Mouse (Mus musculus) hindbrain, postnatal 0 days (tissue): ENCODE results near the gene Rps15. TPM values are rescaled to one million over a fixed set of nuclear protein-coding genes. Genes with fewer than 3 reads are reported as not detected.

Experiments used
- ATAC-seq: fragments of 200-750 bp; cut with Nextera tagmentation; 2 replicates; pipeline ENCODE4 v1.8.0; 2017; ENCODE audit warnings: mild to moderate bottlenecking, moderate TSS enrichment, moderate library complexity
- DNase-seq: peaks from one replicate; pipeline ENCODE4 v3.0.0-alpha.2; 2015; ENCODE audit warnings: low spot score
- H3K27ac ChIP-seq: fragments of 300-500 bp; sonication (generic); 2 replicates; pipeline ENCODE4 v1.5.1; 2014; ENCODE audit warnings: mild to moderate bottlenecking
- H3K27me3 ChIP-seq: fragments of 300-500 bp; sonication (generic); 2 replicates; pipeline ENCODE4 v1.6.1; 2014; ENCODE audit warnings: low read length, mixed read lengths; ENCODE audit not compliant: insufficient read depth
- H3K36me3 ChIP-seq: fragments of 300-500 bp; sonication (generic); 2 replicates; pipeline ENCODE4 v1.6.1; 2014; ENCODE audit warnings: low read length, mixed read lengths; ENCODE audit not compliant: insufficient read depth
- H3K4me1 ChIP-seq: fragments of 300-500 bp; sonication (generic); 2 replicates; pipeline ENCODE4 v1.6.1; 2014; ENCODE audit warnings: antibody characterized with exemption, low read length, mixed read lengths; ENCODE audit not compliant: insufficient read depth
- H3K4me2 ChIP-seq: fragments of 300-500 bp; sonication (generic); 2 replicates; pipeline ENCODE4 v1.6.1; 2014; ENCODE audit warnings: low read depth, mild to moderate bottlenecking, low read length, moderate library complexity, mixed read lengths
- H3K4me3 ChIP-seq: fragments of 300-500 bp; sonication (generic); 2 replicates; pipeline ENCODE4 v1.5.1; 2014; ENCODE audit warnings: low read length
- H3K9ac ChIP-seq: fragments of 300-500 bp; sonication (generic); replicated peaks from 2 replicates; pipeline ENCODE4 v1.6.1; 2014; ENCODE audit warnings: mild to moderate bottlenecking, low read length, moderate library complexity, mixed read lengths
- H3K9me3 ChIP-seq: fragments of 300-500 bp; sonication (generic); 2 replicates; pipeline ENCODE4 v1.6.1; 2016; ENCODE audit warnings: low read length, mixed read lengths
- CTCF ChIP-seq: IDR thresholded peaks from 2 replicates; pipeline ENCODE4 v1.5.1; 2016; ENCODE audit warnings: antibody characterized with exemption, control low read depth, low read depth
- WGBS: fragments of 180-500 bp; shearing (Covaris S2); extraction: QIAGEN DNeasy Blood & Tissue Kit; methylation state at CpG from one replicate; pipeline ENCODE4 v1.1.7; 2014; 5-methylcytosine and 5-hydroxymethylcytosine counted together
- polyA plus RNA-seq: library from polyadenylated mRNA; unstranded; fragments of >200 nt; fragmentation: Nextera tagmentation; extraction: Ambion mirVana; gene quantifications from 2 replicates; pipeline ENCODE4 v1.2.1, GENCODE M21; 2015
- total RNA-seq: library from RNA; depleted of rRNA; stranded (reverse); fragments of >200 nt; gene quantifications from 2 replicates; pipeline ENCODE4 v1.2.3, GENCODE M21; 2014

The Rps15 gene
- total and polyA plus RNA-seq, 2 experiments from 2014 or later = 676 to 1,031 TPM

DNA sequence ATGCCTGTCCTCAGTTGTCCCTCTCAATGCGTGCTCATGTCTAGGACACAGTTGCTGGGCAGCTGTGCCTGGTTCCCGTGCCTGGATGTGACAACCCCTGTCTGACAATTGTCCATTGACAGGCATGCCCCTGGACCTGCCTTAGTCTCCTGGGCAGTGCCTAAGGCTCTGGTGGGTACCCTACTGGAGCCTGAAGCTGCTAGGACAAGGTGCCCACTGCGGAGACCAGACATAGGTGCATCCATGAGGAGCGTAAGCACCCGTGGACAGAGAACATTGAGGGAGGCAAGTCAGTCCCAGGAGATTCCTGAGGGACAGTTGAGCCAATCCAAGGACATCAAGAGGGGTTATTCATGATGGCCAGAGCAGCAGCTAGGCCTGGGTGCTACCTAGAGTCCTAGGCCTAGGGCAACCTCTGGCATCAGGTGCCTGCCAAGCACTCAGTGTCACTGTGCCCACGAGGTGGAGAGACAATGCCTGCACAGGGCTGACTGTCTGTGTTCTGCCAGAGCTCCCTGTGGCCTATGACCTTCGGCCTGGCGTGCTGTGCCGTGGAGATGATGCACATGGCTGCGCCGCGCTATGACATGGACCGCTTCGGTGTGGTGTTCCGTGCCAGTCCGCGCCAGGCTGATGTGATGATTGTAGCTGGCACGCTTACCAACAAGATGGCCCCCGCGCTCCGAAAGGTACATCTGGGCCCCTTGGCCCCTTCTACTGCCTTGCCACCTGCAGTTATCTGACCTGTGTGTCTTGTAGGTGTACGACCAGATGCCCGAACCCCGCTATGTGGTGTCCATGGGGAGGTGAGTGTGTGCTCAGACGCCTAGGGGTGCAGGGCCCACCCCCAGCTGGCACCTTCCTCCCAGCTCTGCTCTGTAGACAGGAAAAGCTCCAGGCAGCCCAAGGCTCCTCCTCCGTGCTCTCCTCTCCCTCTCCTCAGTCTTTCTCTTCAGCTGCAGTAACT, 37.6 kb upstream of the Rps15 start:
- Histone ChIP-seq H3K9ac (no peak overlapping the region), H3K4me1 (peaks cover 15% of the 10 kb centered on the region), H3K4me3 (no peak overlapping the region), H3K4me2 (no peak overlapping the region), H3K27me3 (no peaks in the 10 kb centered on the region), H3K27ac (no peak overlapping the region), H3K36me3 (peaks cover 51% of the 10 kb centered on the region), H3K9me3 (no peaks in the 10 kb centered on the region)
- 94% methylated on average over 26 of the region's 26 CpGs for WGBS
- no peak for TF ChIP-seq CTCF
- DNase-seq (no peak), ATAC-seq (no peak)

DNA sequence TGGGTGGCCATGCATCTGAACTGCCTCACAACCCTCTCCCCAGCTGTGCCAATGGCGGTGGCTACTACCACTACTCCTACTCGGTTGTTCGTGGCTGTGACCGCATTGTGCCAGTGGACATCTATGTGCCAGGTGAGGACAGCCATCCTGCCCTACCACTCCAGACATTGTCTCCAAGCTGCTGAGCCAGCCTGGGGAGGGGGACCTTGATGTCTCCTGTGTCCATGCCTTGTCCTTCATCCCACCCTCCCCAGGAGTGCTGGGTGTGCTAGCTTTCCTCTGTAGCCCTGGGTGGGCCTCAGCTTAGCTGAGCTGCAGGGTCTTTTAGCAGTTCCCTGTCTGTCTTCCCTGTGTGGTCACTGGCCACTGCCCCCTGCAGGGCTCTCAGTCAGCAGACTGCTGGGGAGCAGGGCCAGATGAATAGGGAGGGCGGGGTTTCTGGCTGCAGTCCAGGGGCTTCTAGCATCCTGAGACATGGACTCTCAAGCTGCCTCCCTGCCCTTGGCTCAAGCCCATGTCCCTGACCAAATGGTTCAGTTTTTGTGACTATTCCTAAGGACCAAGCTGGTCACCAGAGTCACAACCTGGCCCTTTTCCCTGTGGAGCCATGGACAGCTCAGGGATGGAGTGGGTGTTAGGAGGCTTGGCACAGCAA, 36.2 kb upstream of the Rps15 start:
- H3K27me3 ChIP-seq = no peaks in the 10 kb centered on the region
- H3K36me3 ChIP-seq = peaks cover 51% of the 10 kb centered on the region
- peak; percentile 24; the same call in 1 of the 2 replicates for TF ChIP-seq CTCF
- H3K4me1 ChIP-seq = peaks cover 21% of the 10 kb centered on the region
- H3K4me2 ChIP-seq = no peak overlapping the region
- H3K9me3 ChIP-seq = no peaks in the 10 kb centered on the region
- DNase-seq (peak; percentile 46), ATAC-seq (no peak)
- peak overlapping the region; percentile 32 for H3K27ac ChIP-seq
- 79% methylated on average over 5 of the region's 5 CpGs for WGBS
- no peak overlapping the region for H3K4me3 ChIP-seq
- H3K9ac ChIP-seq = no peak overlapping the region

DNA sequence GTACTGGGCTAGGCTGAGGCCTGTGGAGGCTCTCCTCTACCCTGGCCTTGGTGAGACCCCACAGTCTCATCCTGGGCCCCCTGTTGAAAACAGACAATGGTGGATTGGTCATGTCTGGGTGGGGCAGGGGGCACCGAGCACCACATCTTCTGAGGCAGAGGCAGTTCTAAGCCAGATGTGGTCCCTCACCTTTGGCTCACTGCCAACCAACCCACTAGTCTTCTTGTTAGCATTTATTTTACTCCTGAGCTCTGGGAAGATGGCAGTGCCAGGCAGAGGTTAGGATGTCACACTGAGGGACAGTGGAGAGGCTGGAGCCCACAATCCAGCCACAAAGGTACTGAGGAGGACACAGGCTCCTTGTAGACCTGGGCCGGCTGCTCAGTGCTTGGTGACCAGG, 34.3 kb upstream of the Rps15 start:
- no peak for TF ChIP-seq CTCF
- WGBS = 84% methylated on average over 2 of the region's 2 CpGs

DNA sequence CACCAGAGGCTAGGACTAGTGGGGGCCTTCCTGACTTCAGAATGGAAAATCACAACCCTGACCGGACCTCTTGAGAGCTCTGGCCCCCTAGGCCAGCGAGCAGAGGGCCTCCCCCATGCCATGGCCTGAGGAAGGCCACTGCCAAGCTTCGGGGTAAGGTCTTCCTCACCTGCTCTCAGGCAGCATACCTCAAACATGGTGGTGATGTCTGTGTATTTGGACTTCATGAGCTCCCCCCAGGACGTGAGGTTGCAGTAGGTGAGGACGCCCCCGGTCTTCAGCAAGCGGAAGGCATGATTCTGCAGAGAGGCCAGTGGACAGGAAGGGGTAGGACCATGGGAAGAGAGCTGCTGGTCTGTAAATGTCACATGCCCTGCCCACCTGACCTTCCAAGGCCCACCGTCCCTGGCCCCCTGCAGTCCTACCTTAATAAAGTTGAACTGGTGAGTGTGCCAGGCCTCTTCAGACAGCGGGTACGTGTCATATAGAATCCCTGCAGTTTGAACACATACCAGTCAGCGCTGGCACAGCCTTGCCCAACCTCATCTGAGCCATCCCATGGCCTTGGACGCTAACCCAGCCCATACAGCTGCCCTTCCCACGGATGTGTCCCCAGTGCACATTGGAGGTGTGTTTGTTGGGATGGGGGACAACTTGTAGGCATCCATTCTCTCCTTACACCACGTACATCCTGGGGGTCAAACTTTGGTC, 33.3 kb upstream of the Rps15 start:
- peaks cover 42% of the 10 kb centered on the region for H3K36me3 ChIP-seq
- no peak for TF ChIP-seq CTCF
- WGBS = 86% methylated on average over 14 of the region's 14 CpGs
- H3K27ac ChIP-seq = peak overlapping the region; percentile 90; the same call in 1 of the 2 replicates
- DNase-seq = no peak
- no peaks in the 10 kb centered on the region for H3K27me3 ChIP-seq
- H3K4me3 ChIP-seq = no peak overlapping the region
- peaks cover 23% of the 10 kb centered on the region for H3K4me1 ChIP-seq
- H3K4me2 ChIP-seq = peak overlapping the region; percentile 82
- no peaks in the 10 kb centered on the region for H3K9me3 ChIP-seq
- 0 out of 2 replicates have a peak overlapping the region, but pooled peaks have one; percentile 57 for H3K9ac ChIP-seq
- no peak for ATAC-seq

More for the DNA sequence above, 34.3 kb upstream of the Rps15 start:
- Histone ChIP-seq H3K9me3 (no peaks in the 10 kb centered on the region), H3K4me3 (no peak overlapping the region), H3K4me2 (no peak overlapping the region), H3K36me3 (peaks cover 51% of the 10 kb centered on the region), H3K4me1 (peaks cover 23% of the 10 kb centered on the region), H3K27ac (no peak overlapping the region), H3K9ac (no peak overlapping the region), H3K27me3 (no peaks in the 10 kb centered on the region)
- DNase-seq (no peak), ATAC-seq (no peak)

DNA sequence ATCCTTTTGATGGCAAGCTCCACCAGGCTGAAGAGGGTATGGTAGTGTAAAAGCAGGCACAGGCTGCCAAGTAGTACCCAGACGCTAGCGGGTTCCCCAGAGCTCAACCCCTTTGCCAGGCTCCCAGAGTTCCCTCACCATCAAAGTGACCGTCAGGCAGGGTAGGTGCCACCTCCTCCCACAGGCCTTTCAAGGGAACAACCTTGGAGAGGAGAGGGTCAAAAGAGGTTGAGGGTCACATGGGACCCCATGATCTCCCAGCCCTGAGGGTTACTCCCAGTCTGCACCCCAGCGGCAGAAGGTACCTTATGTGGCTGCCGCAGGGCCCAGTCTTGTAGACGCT, 32.8 kb upstream of the Rps15 start:
- peak overlapping the region; percentile 82 for H3K4me2 ChIP-seq
- peaks cover 23% of the 10 kb centered on the region for H3K4me1 ChIP-seq
- peaks cover 37% of the 10 kb centered on the region for H3K36me3 ChIP-seq
- peak overlapping the region; percentile 90 for H3K27ac ChIP-seq
- DNase-seq (no peak), ATAC-seq (no peak)
- no peaks in the 10 kb centered on the region for H3K27me3 ChIP-seq
- 55% methylated on average over 6 of the region's 6 CpGs for WGBS
- H3K9ac ChIP-seq = 0 out of 2 replicates have a peak overlapping the region, but pooled peaks have one; percentile 57
- H3K4me3 ChIP-seq = peak overlapping the region; percentile 45; the same call in 1 of the 2 replicates
- no peak for TF ChIP-seq CTCF
- no peaks in the 10 kb centered on the region for H3K9me3 ChIP-seq

DNA sequence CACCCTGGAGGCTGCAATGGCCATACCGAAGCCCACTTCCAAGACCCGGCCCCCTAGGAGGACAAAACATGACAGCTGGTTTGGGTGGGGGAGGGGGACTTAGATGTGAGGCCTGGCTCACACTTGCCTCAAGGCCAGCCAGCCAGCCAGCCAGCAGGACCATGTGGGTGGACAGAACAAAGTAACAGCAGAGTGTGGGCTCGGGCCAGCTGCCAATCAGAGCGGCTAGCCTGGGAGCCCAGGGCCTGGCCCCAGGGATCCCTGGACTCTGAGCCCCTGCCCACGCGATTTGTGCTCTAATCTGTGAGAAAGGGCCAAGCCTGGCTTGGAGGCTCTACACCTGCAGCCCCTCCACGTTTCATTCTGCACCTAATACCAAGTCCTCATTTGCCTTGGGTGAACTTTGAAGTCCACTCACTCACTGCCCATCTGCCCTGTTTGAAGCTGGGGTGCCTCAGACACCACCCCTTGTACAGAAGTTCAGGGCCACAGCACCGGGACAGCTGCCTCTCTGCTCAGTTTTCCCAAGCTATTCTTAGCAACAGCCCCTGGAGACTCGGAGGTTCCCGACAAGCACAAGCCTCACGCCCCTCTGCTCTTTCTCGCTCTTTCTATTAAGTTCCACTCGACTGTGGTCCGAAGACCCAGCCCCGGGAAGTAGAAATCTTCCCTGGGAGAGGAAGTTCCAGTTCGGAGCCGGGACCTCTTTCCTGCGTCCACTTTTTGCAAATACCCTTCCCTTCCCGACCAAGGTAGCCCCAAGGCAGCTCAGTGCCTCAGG, 32.2 kb upstream of the Rps15 start:
- Histone ChIP-seq H3K36me3 (peaks cover 31% of the 10 kb centered on the region), H3K9me3 (no peaks in the 10 kb centered on the region), H3K4me3 (peak overlapping the region; percentile 45), H3K9ac (peak overlapping the region; percentile 57), H3K27me3 (no peaks in the 10 kb centered on the region), H3K4me2 (peak overlapping the region; percentile 82), H3K4me1 (peaks cover 23% of the 10 kb centered on the region), H3K27ac (peak overlapping the region; percentile 90)
- ATAC-seq = peak; percentile 6; the same call in 1 of the 2 replicates
- peak; percentile 83 for DNase-seq
- TF ChIP-seq CTCF = no peak
- WGBS = 2% methylated on average over 19 of the region's 19 CpGs
